Mouse (Mus musculus) skeletal muscle tissue, adult 2 months (tissue): Measurements from ENCODE around the gene Adgrl2.

Experiments used
- DNase-seq: peaks from one replicate; pipeline ENCODE4 v3.0.0-alpha.2; 2012; ENCODE audit warnings: low read depth, low spot score

The Adgrl2 gene

DNA sequence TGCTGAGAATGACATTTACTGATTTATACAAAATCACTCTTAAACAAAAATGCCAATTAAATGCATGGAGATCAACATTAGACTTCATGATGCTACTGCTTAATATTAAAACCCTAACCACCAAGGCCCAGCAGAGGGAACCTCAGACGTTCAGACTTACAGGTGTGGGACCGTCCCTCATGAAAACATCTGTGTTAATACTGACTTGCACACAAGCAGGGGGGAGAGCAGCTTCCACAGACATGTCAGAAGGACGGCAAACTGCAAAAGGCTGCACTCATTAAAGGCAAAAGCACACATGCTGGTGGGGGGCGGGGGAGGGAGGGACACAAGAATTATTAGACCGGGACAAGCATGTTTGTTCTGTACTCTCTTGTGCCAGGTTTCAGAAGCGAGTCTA lies 168.7 kb downstream of the Adgrl2 start:
- no peak for DNase-seq

DNA sequence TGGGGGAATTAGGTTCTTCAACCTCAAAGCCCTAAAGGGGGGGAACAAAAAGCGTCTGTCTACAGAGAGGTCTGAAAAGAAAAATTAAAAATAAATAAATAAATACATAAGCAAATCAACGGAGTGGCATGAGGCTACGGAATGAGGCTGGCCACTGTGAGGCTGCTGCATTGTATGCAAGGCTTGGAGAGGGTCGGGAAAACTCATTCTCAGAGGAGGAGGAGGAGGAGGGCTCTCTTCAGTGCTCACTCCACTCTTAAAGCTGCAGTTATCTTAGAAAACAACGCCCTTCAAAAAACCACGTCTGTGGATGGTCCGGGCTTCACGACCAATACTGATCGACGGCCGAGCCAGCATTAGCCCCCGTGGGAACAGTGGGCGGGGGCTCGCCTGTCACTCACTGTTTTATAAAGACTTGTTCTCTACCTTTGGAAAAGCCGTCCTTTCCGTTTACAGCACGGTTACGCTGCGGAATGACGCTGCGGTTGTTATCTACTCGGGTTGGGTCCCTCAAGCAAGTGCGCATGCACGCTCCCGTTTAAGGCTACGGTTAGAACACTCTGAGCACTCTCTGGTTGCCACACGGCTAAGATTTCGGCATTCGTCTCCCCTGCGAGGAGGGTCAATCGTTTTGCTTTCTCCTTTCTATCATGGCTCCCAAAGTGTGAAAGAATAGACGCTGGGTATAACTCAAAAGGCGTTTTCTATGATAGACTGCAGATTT lies 170.9 kb downstream of the Adgrl2 start:
- no peak for DNase-seq

DNA sequence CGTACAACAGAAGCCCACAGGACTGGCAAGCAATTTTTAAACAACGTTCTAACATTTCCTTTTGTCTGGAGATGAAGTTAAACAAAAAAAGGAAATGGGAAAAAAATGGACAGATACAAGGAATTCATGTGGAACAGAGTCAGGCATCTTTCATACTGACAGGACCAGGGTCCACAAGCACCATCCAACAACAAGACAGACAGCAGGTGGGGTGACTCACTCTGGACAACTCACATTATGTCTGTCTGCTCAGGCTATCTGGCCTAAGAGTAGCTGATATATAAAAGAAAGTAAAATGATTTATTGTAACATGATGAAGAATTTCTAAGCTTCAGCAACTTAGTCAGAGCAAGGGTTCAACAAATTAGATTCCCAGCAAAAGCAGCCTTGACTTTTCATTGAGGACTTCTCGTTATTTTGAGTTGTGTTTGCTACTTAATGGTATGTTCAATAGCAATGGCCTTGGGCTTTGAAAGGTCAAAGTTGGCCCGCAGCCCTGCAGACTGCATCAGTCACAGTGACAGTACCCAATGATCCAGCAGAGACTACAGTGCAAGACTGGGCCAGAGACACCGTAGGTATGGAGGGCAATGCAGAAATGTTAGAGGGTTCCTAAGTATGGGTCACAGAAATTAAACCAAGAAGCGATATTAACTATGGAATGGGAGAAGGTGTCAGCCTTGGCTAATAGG lies 171.8 kb downstream of the Adgrl2 start:
- no peak for DNase-seq

DNA sequence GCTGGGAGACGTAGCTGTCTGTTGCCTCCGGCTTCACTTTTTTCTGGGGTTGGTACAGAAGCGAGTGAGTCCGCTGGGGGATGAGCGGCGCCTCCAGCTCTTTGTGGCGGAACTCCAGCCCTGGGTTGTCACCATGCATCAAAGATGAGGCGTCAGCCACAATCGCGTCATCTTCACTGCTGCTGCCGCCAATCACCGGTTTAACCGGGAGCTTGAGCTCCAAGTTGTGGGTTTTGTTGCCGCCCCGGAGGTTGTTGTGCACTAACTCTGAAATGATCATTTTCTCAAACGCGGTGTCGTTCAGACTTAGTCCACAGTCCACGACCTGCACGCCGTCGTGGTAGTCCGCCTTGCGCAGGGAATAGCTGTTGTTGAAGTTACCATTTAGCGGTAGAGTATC lies 172.9 kb downstream of the Adgrl2 start:
- no peak for DNase-seq

DNA sequence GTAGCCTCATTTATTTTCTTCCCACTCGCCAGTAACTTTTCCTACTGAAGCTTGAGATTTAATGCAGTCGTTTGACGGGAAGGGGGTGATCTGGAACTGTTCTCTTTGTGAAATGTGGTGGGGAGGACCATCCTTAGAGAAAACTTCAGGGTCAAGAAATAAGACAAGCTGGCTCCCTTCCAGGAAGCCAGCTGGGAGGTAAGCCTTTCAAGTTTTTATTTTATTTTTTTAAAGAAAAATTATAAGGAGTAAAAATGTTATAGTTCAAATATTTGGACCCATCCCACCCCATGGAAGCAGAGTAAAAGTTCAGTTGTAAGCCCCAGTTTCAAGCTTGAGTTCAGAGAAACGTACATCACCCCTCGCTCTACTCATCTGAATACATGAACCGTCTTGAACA lies 177.2 kb downstream of the Adgrl2 start:
- DNase-seq: no peak

DNA sequence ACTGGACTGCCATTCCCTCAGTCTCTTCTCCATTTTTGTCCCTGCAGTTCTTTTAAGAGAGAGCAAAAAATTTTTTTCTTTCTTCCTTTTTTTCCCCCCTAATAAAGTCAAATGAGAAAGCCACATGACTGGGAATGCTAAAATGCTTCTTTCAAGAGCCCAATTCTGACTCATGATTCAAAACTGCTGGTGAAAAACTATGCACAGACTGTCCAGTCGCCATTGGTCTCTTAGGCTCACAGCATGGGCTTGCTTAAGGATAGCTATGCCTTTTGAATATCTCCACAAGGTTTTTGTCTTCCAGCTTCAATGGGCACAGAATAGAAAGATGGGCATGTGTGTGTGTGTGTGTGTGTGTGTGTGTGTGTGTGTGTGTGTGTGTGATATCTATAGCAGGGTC lies 178.3 kb downstream of the Adgrl2 start:
- no peak for DNase-seq

DNA sequence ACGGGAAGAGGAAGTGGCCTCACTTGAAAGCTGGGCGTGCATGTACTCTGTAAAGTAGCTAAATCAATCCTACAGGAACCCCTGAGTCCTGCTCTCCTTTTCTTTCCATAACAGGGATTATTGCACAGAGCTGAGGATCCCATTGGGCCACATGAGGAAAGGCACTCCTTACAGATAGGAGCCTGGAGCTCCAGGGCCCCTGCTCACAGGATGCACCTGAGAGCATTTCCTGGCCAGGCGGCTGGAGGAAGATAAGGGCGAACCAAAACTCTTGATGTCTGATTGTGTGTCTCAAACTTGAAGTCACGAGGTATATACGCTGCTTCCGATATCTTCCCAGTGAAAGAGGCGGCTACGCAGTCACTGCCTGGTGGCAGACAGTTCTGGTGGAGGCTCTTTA lies 183.4 kb downstream of the Adgrl2 start:
- DNase-seq: no peak

DNA sequence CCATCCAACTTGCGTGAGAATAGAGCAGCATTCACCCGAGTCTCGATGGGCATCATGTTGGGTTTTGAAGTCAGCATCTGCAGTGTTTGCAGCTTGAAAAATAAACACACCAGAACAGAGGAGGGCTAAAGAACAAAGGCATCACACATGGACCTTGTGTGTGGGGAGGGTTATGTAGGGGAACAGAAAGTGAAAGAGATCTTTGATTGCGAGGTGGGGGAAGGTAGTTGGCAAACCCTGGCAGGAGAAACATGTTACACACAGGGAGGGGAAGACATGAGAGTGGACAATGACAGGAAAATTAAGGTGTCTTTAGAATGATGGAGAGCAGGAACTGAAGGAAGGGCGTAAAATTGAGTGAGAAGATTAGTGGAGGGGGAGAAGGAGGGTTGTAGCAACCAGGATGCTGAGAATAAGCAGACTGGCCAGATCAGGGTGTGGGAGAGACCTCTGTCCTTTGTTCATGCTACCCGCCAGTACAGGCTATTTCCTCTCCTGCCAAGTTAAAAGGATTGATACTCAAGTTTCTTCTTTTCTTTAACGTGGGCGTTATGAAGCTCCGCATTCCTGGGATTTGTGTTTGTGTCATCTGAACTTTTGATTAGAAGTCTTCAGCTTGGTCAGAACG lies 197.0 kb downstream of the Adgrl2 start:
- DNase-seq: no peak

DNA sequence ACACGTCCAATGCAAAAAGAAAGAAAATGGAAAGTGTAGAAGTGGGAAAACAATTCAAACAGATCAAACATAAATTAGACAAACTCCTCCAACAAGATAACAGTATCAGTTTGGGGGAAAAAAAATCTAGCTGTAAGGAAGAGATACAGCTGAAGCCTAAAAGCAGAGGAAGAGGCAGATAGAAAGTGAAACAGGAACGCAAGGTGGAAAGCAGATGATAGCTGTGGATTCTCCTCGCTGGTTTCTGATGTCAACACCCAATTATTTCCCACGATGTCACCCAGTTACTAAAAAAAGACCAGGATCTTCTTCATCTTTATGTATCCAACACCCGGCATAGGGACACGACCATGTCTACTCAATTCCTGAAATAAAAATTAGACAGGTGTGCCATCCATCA lies 220.0 kb downstream of the Adgrl2 start:
- no peak for DNase-seq
